Mouse (Mus musculus): ENCODE measurements around the gene Eif2a.

- TF ChIP-seq CTCF (IDR thresholded peaks at IDR 0.05; ENCODE audit: extremely low read depth, insufficient read depth, insufficient read length, insufficient replicate concordance) (no peak; the same call in 1 of the 2 replicates), POLR2A (IDR thresholded peaks at IDR 0.05; ENCODE audit: low read depth, low read length) (no peak)
These were observed 34.8 kb upstream of the Eif2a start for GRCm38 (mm10) chr3:58490787-58491186.
